8 mouse cellular contexts compared by ENCODE assay signal in the genomic region with DNA sequence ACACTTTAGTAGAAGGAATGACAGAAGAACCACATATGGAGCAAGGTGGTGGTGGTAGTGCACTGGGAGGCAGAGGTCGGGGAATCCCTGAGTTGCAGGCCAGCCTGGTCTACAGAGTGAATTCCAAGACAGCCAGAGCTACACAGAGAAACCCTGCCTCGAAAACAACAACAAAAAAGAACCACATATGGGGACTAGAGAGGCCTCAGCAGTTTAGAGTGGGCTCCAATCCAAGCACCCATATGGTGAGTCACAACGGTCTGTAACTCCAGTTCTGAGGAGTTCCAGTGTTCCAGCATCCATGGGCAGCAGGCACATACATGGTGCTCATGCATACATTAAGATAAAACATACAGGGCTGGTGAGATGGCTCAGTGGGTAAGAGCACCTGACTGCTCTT. TPM values are rescaled to one million over a fixed set of nuclear protein-coding genes. Genes with fewer than 3 reads are reported as not detected.
DNase-seq lines count a peak whose midpoint lies in the region; ATAC-seq and TF ChIP-seq lines count a peak whose summit lies in the region.

No protein-coding gene starts in this region.

- no peak overlapping the region for H3ac ChIP-seq in C2C12 (ENCODE audit: control insufficient read depth, insufficient read length, low read depth)

- no peaks in the 10 kb centered on the region for H3K27me3 ChIP-seq in heart, embryonic 10.5 days (ENCODE audit: insufficient read depth, poor library complexity, severe bottlenecking)
- no peaks in the 10 kb centered on the region for H3K27me3 ChIP-seq in C2C12 (ENCODE audit: control insufficient read depth, insufficient read depth, insufficient read length)
- no peaks in the 10 kb centered on the region for H3K27me3 ChIP-seq in embryonic facial prominence, embryonic 10.5 days (replicated peaks; ENCODE audit: low read depth, poor library complexity, severe bottlenecking)
- no peaks in the 10 kb centered on the region for H3K27me3 ChIP-seq in limb, embryonic 15.5 days

- peak overlapping the region; percentile 98 for H3K4me3 ChIP-seq in heart, embryonic 10.5 days
- peak overlapping the region; percentile 93 for H3K4me3 ChIP-seq in C2C12 (ENCODE audit: insufficient read depth, poor library complexity, severe bottlenecking)
- peak overlapping the region; percentile 99 for H3K4me3 ChIP-seq in embryonic facial prominence, embryonic 10.5 days
- peak overlapping the region; percentile 99 for H3K4me3 ChIP-seq in limb, embryonic 15.5 days

- H3K36me3 ChIP-seq in heart, embryonic 10.5 days: peaks cover 45% of the 10 kb centered on the region
- peaks cover 44% of the 10 kb centered on the region for H3K36me3 ChIP-seq in C2C12 (ENCODE audit: control insufficient read depth, insufficient read depth)
- H3K36me3 ChIP-seq in embryonic facial prominence, embryonic 10.5 days (replicated peaks): peaks cover 63% of the 10 kb centered on the region
- peaks cover 41% of the 10 kb centered on the region for H3K36me3 ChIP-seq in limb, embryonic 15.5 days

- peaks cover 56% of the 10 kb centered on the region for H3K79me3 ChIP-seq in C2C12 (ENCODE audit: low read depth)

- TF ChIP-seq CTCF in C2C12 (IDR thresholded peaks at IDR 0.05; ENCODE audit: control insufficient read depth, insufficient read depth, insufficient read length): no peak

- H3K79me2 ChIP-seq in C2C12 (ENCODE audit: control insufficient read depth, insufficient read depth): peaks cover 98% of the 10 kb centered on the region

- ATAC-seq in limb, embryonic 15.5 days (ENCODE audit: insufficient number of reproducible peaks, low FRiP score, low TSS enrichment, low read depth): no peak

- WGBS in heart, embryonic 10.5 days: 79% methylated on average over 3 of the region's 3 CpGs
- 88% methylated on average over 3 of the region's 3 CpGs for WGBS in embryonic facial prominence, embryonic 10.5 days
- 70% methylated on average over 3 of the region's 3 CpGs for WGBS in limb, embryonic 15.5 days

- peaks cover 20% of the 10 kb centered on the region; the same call in 1 of the 2 replicates for H3K4me1 ChIP-seq in heart, embryonic 10.5 days
- H3K4me1 ChIP-seq in embryonic facial prominence, embryonic 10.5 days: peaks cover 24% of the 10 kb centered on the region
- H3K4me1 ChIP-seq in limb, embryonic 15.5 days: peaks cover 22% of the 10 kb centered on the region

- no peak for DNase-seq in heart, embryonic 10.5 days (ENCODE audit: low spot score)
- no peak for DNase-seq in heart, adult 9 months (ENCODE audit: low spot score in 2 of 2)
- DNase-seq in embryonic facial prominence, embryonic 10.5 days (ENCODE audit: low spot score): no peak
- no peak for DNase-seq in frontal cortex, postnatal 36 days (ENCODE audit: low spot score in 2 of 2)
- no peak for DNase-seq in layer of hippocampus, adult 11-12 months (ENCODE audit: low spot score)
- no peak for DNase-seq in ovary, postnatal 14 days (ENCODE audit: low spot score)

- peak overlapping the region; percentile 68 for H3K4me2 ChIP-seq in limb, embryonic 15.5 days

- no peak overlapping the region for H3K9ac ChIP-seq in limb, embryonic 15.5 days

- H3K9me3 ChIP-seq in heart, embryonic 10.5 days: no peaks in the 10 kb centered on the region
- no peaks in the 10 kb centered on the region for H3K9me3 ChIP-seq in embryonic facial prominence, embryonic 10.5 days
- no peaks in the 10 kb centered on the region for H3K9me3 ChIP-seq in limb, embryonic 15.5 days

- H3K27ac ChIP-seq in heart, embryonic 10.5 days: peak overlapping the region; percentile 94; the same call in 1 of the 2 replicates
- 0 out of 2 replicates have a peak overlapping the region, but pooled peaks have one; percentile 95 for H3K27ac ChIP-seq in embryonic facial prominence, embryonic 10.5 days (replicated peaks)
- no peak overlapping the region for H3K27ac ChIP-seq in limb, embryonic 15.5 days

TF ChIP-seq in C2C12, 6 proteins besides CTCF, POLR2A, EP300 and RAD21:
- no peak for TF ChIP-seq FOSL1 (IDR thresholded peaks at IDR 0.05; ENCODE audit: insufficient read depth, low read length, poor library complexity, severe bottlenecking)

RNA-seq across cellular contexts. Expression of gene Rab5if, which starts 1.6 kb away (rescaled TPM):
- 197 and 198 TPM in 2 replicates for polyA plus RNA-seq in heart, embryonic 10.5 days (2016; fragmentation: Nextera tagmentation; extraction: Ambion mirVana)
- 228 TPM for polyA plus RNA-seq in C2C12 (2012; fragmentation: generic; extraction: Trizol)
- 174 and 187 TPM in 2 replicates for polyA plus RNA-seq in embryonic facial prominence, embryonic 10.5 days (2016; fragmentation: Nextera tagmentation; extraction: Ambion mirVana)
- polyA plus RNA-seq in limb, embryonic 15.5 days (2015; fragmentation: Nextera tagmentation; extraction: Ambion mirVana): 134 and 157 TPM in 2 replicates

RNA-seq across cellular contexts. Expression of gene 4930518I15Rik, which starts 6.7 kb away (rescaled TPM):
- polyA plus RNA-seq in heart, embryonic 10.5 days (2016; fragmentation: Nextera tagmentation; extraction: Ambion mirVana): 4.7 and 6.3 TPM in 2 replicates
- polyA plus RNA-seq in C2C12 (2012; fragmentation: generic; extraction: Trizol): 0.27 TPM
- polyA plus RNA-seq in embryonic facial prominence, embryonic 10.5 days (2016; fragmentation: Nextera tagmentation; extraction: Ambion mirVana): 9.9 and 10.0 TPM in 2 replicates
- polyA plus RNA-seq in limb, embryonic 15.5 days (2015; fragmentation: Nextera tagmentation; extraction: Ambion mirVana): 6.6 and 9.2 TPM in 2 replicates

RNA-seq across cellular contexts. Expression of gene Sla2, which starts 22.5 kb away (rescaled TPM):
- 1.1 and 1.9 TPM in 2 replicates for polyA plus RNA-seq in heart, embryonic 10.5 days (2016; fragmentation: Nextera tagmentation; extraction: Ambion mirVana)
- 0.13 TPM for polyA plus RNA-seq in C2C12 (2012; fragmentation: generic; extraction: Trizol)
- polyA plus RNA-seq in embryonic facial prominence, embryonic 10.5 days (2016; fragmentation: Nextera tagmentation; extraction: Ambion mirVana): 0.29 and 0.49 TPM in 2 replicates
- polyA plus RNA-seq in limb, embryonic 15.5 days (2015; fragmentation: Nextera tagmentation; extraction: Ambion mirVana): 0.46 and 0.63 TPM in 2 replicates

RNA-seq across cellular contexts. Expression of gene Tgif2, which starts 24.7 kb away (rescaled TPM):
- 48.4 and 62.3 TPM in 2 replicates for polyA plus RNA-seq in heart, embryonic 10.5 days (2016; fragmentation: Nextera tagmentation; extraction: Ambion mirVana)
- 19.6 TPM for polyA plus RNA-seq in C2C12 (2012; fragmentation: generic; extraction: Trizol)
- 112 and 114 TPM in 2 replicates for polyA plus RNA-seq in embryonic facial prominence, embryonic 10.5 days (2016; fragmentation: Nextera tagmentation; extraction: Ambion mirVana)
- 49.2 and 52.7 TPM in 2 replicates for polyA plus RNA-seq in limb, embryonic 15.5 days (2015; fragmentation: Nextera tagmentation; extraction: Ambion mirVana)
